Mouse (Mus musculus) hindbrain, embryonic 13.5 days (tissue): ENCODE measurements around the gene Cd164l2. TPM values are rescaled to one million over a fixed set of nuclear protein-coding genes. Genes with fewer than 3 reads are reported as not detected.

Experiments
- ATAC-seq: fragments of 200-750 bp; cut with Nextera tagmentation; 2 replicates; pipeline ENCODE4 v1.8.0; 2017; ENCODE audit warnings: moderate TSS enrichment; ENCODE audit not compliant: low FRiP score
- H3K27ac ChIP-seq: fragments of 300-500 bp; sonication (generic); 2 replicates; pipeline ENCODE4 v1.5.1; 2015; ENCODE audit warnings: inconsistent platforms, mild to moderate bottlenecking, moderate library complexity
- H3K27me3 ChIP-seq: fragments of 300-500 bp; sonication (generic); 2 replicates; pipeline ENCODE4 v1.6.1; 2015; ENCODE audit warnings: mild to moderate bottlenecking, inconsistent platforms
- H3K36me3 ChIP-seq: fragments of 300-500 bp; sonication (generic); 2 replicates; pipeline ENCODE4 v1.6.1; 2015; ENCODE audit warnings: mild to moderate bottlenecking, inconsistent platforms
- H3K4me1 ChIP-seq: fragments of 300-500 bp; sonication (generic); replicated peaks from 2 replicates; pipeline ENCODE4 v1.6.1; 2015; ENCODE audit warnings: inconsistent platforms
- H3K4me2 ChIP-seq: fragments of 300-500 bp; sonication (generic); 2 replicates; pipeline ENCODE4 v1.6.1; 2015; ENCODE audit warnings: inconsistent platforms, mild to moderate bottlenecking, moderate library complexity
- H3K4me3 ChIP-seq: fragments of 300-500 bp; sonication (generic); 2 replicates; pipeline ENCODE4 v1.5.1; 2015; ENCODE audit warnings: mild to moderate bottlenecking, inconsistent platforms
- H3K9ac ChIP-seq: fragments of 300-500 bp; sonication (generic); 2 replicates; pipeline ENCODE4 v1.6.1; 2015; ENCODE audit warnings: mild to moderate bottlenecking, inconsistent platforms
- H3K9me3 ChIP-seq: fragments of 300-500 bp; sonication (generic); 2 replicates; pipeline ENCODE4 v1.6.1; 2016; ENCODE audit warnings: inconsistent platforms
- WGBS: fragments of 180-500 bp; shearing (Covaris S2); methylation state at CpG from one replicate; pipeline ENCODE4 v1.1.7; 2015; 5-methylcytosine and 5-hydroxymethylcytosine counted together
- polyA plus RNA-seq: library from polyadenylated mRNA; unstranded; fragments of >200 nt; fragmentation: Nextera tagmentation; extraction: Ambion mirVana; gene quantifications from 2 replicates; pipeline ENCODE4 v1.2.1, GENCODE M21; 2015

Gene Cd164l2
- polyA plus RNA-seq: 0.78 and 2.5 TPM in 2 replicates

DNA sequence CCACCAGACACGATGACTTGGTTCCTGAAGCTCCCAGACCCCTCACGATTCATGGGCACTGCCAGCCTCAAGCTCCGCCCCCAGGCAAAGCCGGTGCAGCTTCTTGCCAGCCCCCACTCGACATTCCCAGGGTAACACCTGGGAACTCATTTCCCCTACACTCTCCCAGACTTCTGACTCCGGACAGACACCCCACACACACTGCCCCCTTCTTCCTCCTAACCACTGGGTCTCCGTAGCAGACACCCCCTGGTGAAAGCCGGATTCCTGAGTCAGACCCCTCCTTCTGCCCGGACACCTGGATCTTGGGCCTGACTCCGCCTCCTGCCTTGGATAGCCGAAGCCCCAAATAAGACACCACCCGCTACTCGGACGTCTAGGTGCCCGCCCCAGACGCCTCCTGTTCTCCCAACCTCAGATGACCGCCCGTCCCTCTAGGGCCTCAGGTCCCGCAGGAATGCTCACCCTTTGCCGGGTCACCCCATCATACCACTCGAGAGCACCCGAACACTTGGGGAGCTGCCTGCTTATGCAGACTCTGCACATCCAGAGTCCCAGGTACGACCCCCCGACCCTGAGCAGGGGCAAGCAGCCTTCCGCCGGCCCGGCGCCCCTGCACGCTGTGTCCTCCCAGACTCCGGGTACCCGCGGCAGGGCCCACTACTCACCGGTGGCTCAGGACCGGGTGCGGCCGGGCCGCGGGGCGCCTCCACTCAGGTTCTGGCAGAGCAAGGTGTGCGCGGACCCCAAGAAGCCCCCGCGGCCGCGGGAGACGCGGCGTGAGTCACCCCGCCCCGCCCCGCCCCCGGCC lies at the start of gene Cd164l2, which contains the start of gene Gpr3:
TSS of gene Cd164l2 (plus strand) at position 381 of the 811 bp plus-strand sequence.
TSS of gene Gpr3 (minus strand) at position 786 of the 811 bp plus-strand sequence.
- peaks cover 19% of the 10 kb centered on the region for H3K4me1 ChIP-seq
- H3K27ac ChIP-seq: no peak within 1 kb of the TSS
- no peaks in the 10 kb centered on the region for H3K9me3 ChIP-seq
- peak; percentile 74 for ATAC-seq
- peak within 1 kb of the TSS; percentile 95 for H3K4me2 ChIP-seq
- 2% methylated on average over 51 of the region's 52 CpGs for WGBS
- peak within 1 kb of the TSS; percentile 81 for H3K9ac ChIP-seq
- H3K36me3 ChIP-seq: no peaks in the 10 kb centered on the region
- peak within 1 kb of the TSS; percentile 66 for H3K4me3 ChIP-seq
- peaks cover 62% of the 10 kb centered on the region for H3K27me3 ChIP-seq

- H3K4me2 ChIP-seq: no peak overlapping the region
- H3K9ac ChIP-seq: no peak overlapping the region
- no peak overlapping the region for H3K4me3 ChIP-seq
- H3K27me3 ChIP-seq: no peaks in the 10 kb centered on the region
- no peaks in the 10 kb centered on the region for H3K36me3 ChIP-seq
- H3K4me1 ChIP-seq: 0 out of 2 replicates have a peak, but pooled peaks cover 3% of the 10 kb centered on the region
- WGBS: 85% methylated on average over 6 of the region's 6 CpGs
- ATAC-seq: no peak
- H3K9me3 ChIP-seq: no peaks in the 10 kb centered on the region
- H3K27ac ChIP-seq: no peak overlapping the region
Measured at GRCm38 (mm10) chr4:133162196-133162595, 49.7 kb upstream of the Cd164l2 start.

- ATAC-seq: no peak
- Histone ChIP-seq H3K27me3 (no peaks in the 10 kb centered on the region), H3K4me1 (peaks cover 8% of the 10 kb centered on the region; the same call in 1 of the 2 replicates), H3K4me3 (no peak overlapping the region), H3K9ac (no peak overlapping the region), H3K9me3 (no peaks in the 10 kb centered on the region), H3K4me2 (no peak overlapping the region), H3K36me3 (no peaks in the 10 kb centered on the region), H3K27ac (no peak overlapping the region)
- WGBS: 93% methylated on average over 9 of the region's 9 CpGs
Measured at GRCm38 (mm10) chr4:133166773-133167172, 45.2 kb upstream of the Cd164l2 start.

- H3K4me2 ChIP-seq: no peak overlapping the region
- no peaks in the 10 kb centered on the region for H3K27me3 ChIP-seq
- H3K4me1 ChIP-seq: peaks cover 12% of the 10 kb centered on the region; the same call in 1 of the 2 replicates
- no peaks in the 10 kb centered on the region for H3K9me3 ChIP-seq
- 88% methylated on average over 10 of the region's 10 CpGs for WGBS
- no peak overlapping the region for H3K9ac ChIP-seq
- no peaks in the 10 kb centered on the region for H3K36me3 ChIP-seq
- no peak overlapping the region for H3K4me3 ChIP-seq
- 0 out of 2 replicates have a peak overlapping the region, but pooled peaks have one; percentile 8 for H3K27ac ChIP-seq
- ATAC-seq: no peak
Measured at GRCm38 (mm10) chr4:133169237-133170055, 42.5 kb upstream of the Cd164l2 start.

- Histone ChIP-seq H3K4me3 (no peak overlapping the region), H3K4me2 (no peak overlapping the region), H3K36me3 (no peaks in the 10 kb centered on the region), H3K27ac (no peak overlapping the region), H3K9me3 (no peaks in the 10 kb centered on the region), H3K27me3 (no peaks in the 10 kb centered on the region), H3K9ac (no peak overlapping the region), H3K4me1 (peaks cover 14% of the 10 kb centered on the region)
- 84% methylated on average over 3 of the region's 3 CpGs for WGBS
- no peak for ATAC-seq
Measured at GRCm38 (mm10) chr4:133170056-133170524, 41.8 kb upstream of the Cd164l2 start.

DNA sequence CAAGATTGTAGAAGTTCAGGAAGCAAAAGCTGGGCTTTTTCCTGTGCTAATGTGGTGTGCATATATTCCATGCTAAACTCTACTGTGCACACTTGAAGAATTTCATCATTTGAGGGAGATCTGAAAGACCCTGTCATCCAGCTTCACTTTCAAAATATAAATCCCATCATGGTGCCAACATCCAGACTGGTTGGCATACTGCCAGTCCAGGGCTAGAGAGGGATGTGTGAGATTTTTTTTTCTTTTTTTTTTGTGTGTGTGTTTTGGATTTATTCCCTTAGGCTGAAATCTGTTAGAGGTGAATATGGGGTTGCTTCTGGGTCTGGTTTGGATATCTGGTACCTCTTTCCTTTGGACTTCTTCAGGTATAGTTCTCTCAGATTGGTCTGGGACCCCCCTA lies 41.3 kb upstream of the Cd164l2 start:
- Histone ChIP-seq H3K27ac (no peak overlapping the region), H3K4me1 (peaks cover 19% of the 10 kb centered on the region), H3K4me2 (no peak overlapping the region), H3K27me3 (no peaks in the 10 kb centered on the region), H3K9me3 (no peaks in the 10 kb centered on the region), H3K9ac (no peak overlapping the region), H3K36me3 (no peaks in the 10 kb centered on the region), H3K4me3 (no peak overlapping the region)
- no peak for ATAC-seq

- Histone ChIP-seq H3K9me3 (no peaks in the 10 kb centered on the region), H3K4me2 (no peak overlapping the region), H3K36me3 (peaks cover under 1% of the 10 kb centered on the region; the same call in 1 of the 2 replicates), H3K9ac (no peak overlapping the region), H3K27ac (no peak overlapping the region), H3K4me3 (no peak overlapping the region), H3K27me3 (no peaks in the 10 kb centered on the region), H3K4me1 (peaks cover 37% of the 10 kb centered on the region)
- 90% methylated on average over 4 of the region's 4 CpGs for WGBS
- ATAC-seq: no peak
Measured at GRCm38 (mm10) chr4:133172451-133172850, 39.5 kb upstream of the Cd164l2 start.

DNA sequence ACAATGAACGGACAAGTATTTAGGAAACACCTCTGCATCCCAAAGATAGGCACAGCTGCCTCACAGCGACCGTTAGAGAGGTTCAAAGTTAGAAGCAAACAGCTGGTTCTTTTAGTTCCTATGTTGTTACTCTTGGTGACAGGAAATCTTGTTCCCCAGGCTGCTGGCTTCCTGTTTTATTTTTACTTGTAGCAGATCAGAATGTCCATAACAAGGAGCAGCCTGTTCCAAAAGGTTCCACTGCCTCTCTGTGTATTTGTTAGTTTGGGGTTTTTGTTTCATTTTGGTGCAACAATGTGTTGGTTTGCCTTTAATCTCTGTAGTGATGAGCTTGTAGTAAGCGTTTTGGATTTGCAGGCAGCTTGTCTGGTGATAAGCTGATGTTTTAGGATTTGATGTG lies 37.6 kb upstream of the Cd164l2 start:
- ATAC-seq: no peak
- H3K9me3 ChIP-seq: no peaks in the 10 kb centered on the region
- H3K4me1 ChIP-seq: peaks cover 42% of the 10 kb centered on the region
- H3K9ac ChIP-seq: no peak overlapping the region
- no peak overlapping the region for H3K27ac ChIP-seq
- peaks cover 4% of the 10 kb centered on the region for H3K36me3 ChIP-seq
- WGBS: 77% methylated on average over 4 of the region's 4 CpGs
- H3K4me3 ChIP-seq: no peak overlapping the region
- no peak overlapping the region for H3K4me2 ChIP-seq
- no peaks in the 10 kb centered on the region for H3K27me3 ChIP-seq

DNA sequence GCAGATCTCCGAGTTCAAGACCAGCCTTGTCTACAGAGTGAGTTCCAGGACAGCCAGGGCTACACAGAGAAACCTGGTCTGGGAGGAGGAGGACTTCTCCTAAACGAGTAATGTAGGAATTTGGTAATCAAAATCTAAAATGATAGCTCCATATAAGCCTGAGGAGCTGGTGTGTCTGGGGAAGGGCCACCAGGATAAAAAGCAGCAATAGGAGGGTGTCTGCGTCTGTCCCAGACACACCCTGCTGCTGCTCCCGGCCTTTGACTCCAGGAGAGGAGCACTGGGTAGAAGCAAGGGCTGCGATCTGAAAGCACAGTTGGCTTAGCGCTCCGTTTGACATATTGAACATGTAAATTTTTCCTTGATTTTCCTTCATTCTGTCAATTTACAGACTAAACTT lies 36.7 kb upstream of the Cd164l2 start:
- Histone ChIP-seq H3K36me3 (peaks cover 7% of the 10 kb centered on the region), H3K27ac (0 out of 2 replicates have a peak overlapping the region, but pooled peaks have one; percentile 85), H3K9me3 (no peaks in the 10 kb centered on the region), H3K27me3 (no peaks in the 10 kb centered on the region), H3K4me1 (peaks cover 42% of the 10 kb centered on the region), H3K4me3 (no peak overlapping the region), H3K4me2 (no peak overlapping the region), H3K9ac (no peak overlapping the region)
- no peak for ATAC-seq
- 85% methylated on average over 7 of the region's 7 CpGs for WGBS

DNA sequence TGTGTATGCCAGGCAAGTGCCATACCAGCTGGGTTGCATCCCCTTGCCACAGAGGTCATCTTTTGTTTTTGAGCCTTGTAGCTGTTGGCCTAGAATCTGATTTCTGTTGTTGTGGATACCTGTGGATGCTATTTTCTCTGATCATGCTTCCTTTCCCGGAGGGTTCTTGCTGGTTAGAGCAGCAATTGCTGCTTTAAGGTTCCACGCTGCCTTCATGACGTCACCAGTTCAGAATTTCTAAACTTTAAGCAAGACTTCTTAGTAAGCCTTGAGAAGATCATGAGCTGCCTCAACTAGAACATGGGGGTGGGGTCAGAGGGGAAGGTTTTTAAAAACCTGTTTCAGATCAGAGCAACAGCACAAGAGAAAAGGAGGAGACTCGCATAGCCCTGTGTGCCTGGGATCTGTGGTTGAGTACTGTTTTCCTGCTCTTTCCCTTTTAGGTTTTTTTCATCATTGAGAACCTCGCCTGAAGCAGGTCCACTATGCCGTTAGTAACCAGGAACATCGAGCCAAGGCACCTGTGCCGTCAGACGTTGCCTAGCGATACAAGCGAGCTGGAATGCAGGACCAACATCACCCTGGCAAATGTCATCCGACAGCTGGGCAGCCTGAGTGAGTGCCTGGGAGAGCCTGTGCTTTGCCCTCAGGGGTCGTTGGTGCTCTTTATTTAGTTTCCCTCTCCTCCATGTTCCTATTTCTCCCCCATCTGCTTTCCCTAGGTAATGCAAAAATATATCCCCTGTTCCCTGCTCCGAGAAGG lies 35.8 kb upstream of the Cd164l2 start:
- H3K4me1 ChIP-seq: peaks cover 34% of the 10 kb centered on the region
- peak overlapping the region; percentile 34 for H3K4me2 ChIP-seq
- H3K4me3 ChIP-seq: no peak overlapping the region
- peak overlapping the region; percentile 85 for H3K27ac ChIP-seq
- ATAC-seq: no peak
- peaks cover 7% of the 10 kb centered on the region for H3K36me3 ChIP-seq
- no peaks in the 10 kb centered on the region for H3K9me3 ChIP-seq
- H3K9ac ChIP-seq: peak overlapping the region; percentile 59
- 50% methylated on average over 14 of the region's 14 CpGs for WGBS
- no peaks in the 10 kb centered on the region for H3K27me3 ChIP-seq

DNA sequence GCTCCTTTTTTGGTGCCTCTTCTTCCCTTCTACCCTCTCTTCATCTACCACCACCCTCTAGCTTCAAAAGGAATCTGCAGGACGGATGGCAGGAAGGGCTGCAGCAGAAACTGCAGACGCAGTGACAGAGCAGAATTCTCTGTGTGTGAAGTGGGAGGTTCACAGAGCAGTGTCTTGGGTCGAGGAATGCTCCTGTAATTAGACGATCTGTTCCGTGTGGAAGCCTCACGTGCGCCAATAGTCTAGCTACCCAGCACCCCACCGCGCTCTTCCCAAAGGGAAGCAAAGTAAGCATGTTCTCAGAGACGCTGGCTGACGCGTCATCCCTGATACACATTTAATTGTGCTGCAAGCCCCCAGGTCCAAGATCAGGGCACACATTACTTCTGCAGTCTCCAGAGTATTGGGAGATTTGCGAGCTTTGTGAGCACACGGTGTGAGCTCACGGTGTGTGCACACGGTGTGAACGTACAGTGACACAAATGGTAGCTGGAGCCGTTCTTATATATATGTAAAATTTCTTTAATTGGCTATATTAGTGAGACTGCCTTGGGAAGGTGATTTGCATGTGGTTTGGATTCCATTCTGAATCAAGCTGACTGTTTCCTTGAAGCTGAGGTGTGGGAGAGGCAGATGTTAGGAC lies 35.0 kb upstream of the Cd164l2 start:
- Histone ChIP-seq H3K9me3 (no peaks in the 10 kb centered on the region), H3K4me1 (peaks cover 34% of the 10 kb centered on the region), H3K36me3 (peaks cover 7% of the 10 kb centered on the region), H3K4me3 (no peak overlapping the region), H3K9ac (peak overlapping the region; percentile 59), H3K27me3 (no peaks in the 10 kb centered on the region), H3K27ac (peak overlapping the region; percentile 85), H3K4me2 (peak overlapping the region; percentile 34)
- 55% methylated on average over 18 of the region's 18 CpGs for WGBS
- ATAC-seq: peak; percentile 52
